Mouse (Mus musculus): ENCODE measurements at regions not wholly inside any gene's neighbourhood (a gene's known extent, or its start where the extent isn't known, plus 50 kb on each side); places are given as distances from the start of the nearest gene placed in this dataset.

DNA sequence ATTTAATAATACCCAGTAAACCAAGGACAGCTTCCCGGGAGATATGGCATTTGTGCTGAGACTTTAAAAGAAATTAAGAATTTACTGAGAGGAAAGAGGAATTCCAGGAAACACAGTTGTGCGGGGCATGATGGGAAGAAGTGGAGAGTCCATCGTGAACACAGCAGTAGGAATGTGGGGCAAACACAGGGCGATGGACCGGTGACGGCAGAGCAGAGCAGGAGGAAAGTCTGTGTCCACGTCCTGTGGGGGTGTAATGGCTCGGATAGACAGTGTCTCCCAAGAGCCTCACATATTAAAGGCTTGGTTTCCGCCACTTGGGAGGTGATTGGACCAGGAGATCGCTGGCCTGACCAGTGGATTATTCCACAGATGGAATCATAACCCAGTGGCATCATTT lies 215.4 kb upstream of the Pkdcc start:
- TF ChIP-seq CTCF (conservative IDR thresholded peaks at IDR 0.05; ENCODE audit: insufficient read depth, insufficient read length, low read depth, low read length) (no peak), POLR2A (IDR thresholded peaks at IDR 0.05; ENCODE audit: low read depth, low read length) (no peak)

Measured in kidney, adult 2 months (tissue).